Mouse (Mus musculus) heart, postnatal 36 days (tissue): ENCODE results near the gene Ostc. TPM values are rescaled to one million over a fixed set of nuclear protein-coding genes. Genes with fewer than 3 reads are reported as not detected.

Experiments used
- DNase-seq, 2 experiments: peaks; one replicate each; pipeline ENCODE4 v3.0.0; 2021 to 2022
- intact Hi-C: fragments of 180-260 bp; cut with DNase I; formaldehyde crosslinking; loops from one replicate; pipeline ENCODE4 v1.15.1; 2025
- total RNA-seq, 2 experiments: library from RNA; stranded (reverse); gene quantifications; 2 replicates each; pipeline ENCODE4 v1.2.3; 2021

The Ostc gene
- total RNA-seq, 2 experiments from 2014 or later, result 48.4 to 53.1 TPM

GRCm38 (mm10) chr3:130662496-130662895 lies 46.7 kb downstream of the Ostc start:
- DNase-seq, result no peak
- intact Hi-C loops, result no loop called here

DNA sequence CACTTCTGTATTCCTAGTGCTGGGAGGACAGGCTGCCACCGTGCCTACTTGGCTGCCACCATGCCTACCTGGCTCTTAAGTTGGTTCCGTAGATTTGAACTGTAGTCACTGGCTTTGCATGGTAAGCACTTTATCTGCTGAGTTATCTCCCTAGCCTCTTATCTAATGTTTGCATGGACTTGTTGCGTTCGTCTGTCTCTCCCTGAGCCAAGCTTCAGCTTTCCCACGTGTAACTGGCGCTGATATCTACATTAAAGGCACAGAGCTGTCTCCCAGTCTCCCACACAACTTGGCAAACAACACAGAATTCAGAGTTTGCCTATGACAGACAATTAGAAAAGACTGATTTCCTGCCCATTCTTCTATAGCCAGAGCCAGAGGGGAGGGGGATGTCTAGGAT lies 48.6 kb downstream of the Ostc start:
- no peak for DNase-seq
- intact Hi-C loops, result no loop called here

GRCm38 (mm10) chr3:130649569-130649968 lies 59.7 kb downstream of the Ostc start:
- intact Hi-C loops, result no loop called here
- no peak for DNase-seq

DNA sequence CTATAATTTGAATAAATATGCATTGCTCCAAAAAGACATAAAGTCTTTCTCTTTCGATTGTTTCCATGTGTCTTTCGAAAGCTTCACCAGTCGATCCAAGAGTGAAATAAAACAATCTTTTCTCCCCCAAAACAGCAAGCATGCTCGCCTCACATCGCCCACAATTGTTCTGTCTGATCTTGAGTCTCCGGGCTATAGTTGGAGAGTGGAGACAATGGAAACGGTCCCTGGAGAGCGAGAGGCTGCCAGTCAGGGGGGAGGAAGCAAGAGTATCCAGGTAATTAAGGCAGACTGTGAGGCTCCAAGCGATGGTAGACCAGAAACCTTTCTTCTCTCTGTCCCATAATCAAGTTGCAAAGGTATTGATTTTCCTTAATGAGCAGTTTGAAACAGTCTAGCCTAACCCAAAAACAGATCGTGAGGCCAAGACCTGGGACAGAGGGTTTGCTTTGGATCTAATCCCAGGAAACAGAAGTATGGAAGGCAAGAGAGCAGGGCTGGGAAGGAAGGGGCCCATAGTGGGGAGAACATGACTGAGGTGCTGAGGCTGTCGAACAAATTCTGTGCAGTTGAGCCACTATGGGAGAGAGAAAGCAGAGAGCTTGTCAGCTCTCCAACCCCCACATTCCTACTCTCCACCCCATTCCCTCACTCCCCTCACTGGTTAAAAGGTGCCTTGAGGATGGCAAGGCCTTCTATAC lies 63.0 kb downstream of the Ostc start:
- intact Hi-C loops, result no loop called here
- no peak for DNase-seq

Other genes with a start within 250 kb of the Ostc start
- not detected for gene Etnppl, start 92.0 kb downstream of the Ostc start, total RNA-seq
- 100 to 1,000 TPM; 375 to 403 TPM for gene Rpl34, start 21.0 kb upstream of the Ostc start, total RNA-seq